20 mouse cellular contexts compared by ENCODE assay signal in the genomic region with DNA sequence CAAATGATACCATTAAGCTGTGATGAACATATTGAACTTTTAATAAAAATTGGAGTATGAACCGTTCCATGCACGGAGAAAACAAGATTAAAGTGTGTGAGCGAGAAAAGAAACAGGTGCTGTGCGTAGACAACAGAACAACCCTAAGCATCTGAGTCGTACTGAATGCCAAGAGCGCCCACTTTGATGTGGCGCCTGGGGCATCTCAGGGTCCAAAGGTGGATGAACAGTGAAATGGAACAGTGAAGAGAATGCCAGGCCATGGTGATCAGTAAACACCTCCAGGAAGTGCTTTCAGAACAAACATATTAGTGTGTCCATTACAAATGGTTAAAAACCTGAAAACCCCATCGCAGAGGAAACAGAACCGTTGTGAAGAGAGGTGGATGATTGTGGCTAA.
A peak's percentile ranks its signal among the peaks of the same experiment; 100 is the strongest.
DNase-seq lines count a peak whose midpoint lies in the region; ATAC-seq and TF ChIP-seq lines count a peak whose summit lies in the region.
"Had no signal": no experiment of that assay in that cellular context is flagged by ENCODE, and none has a peak within 500 bp of the region (broad histone marks: within the 10 kb centered on the region; RNA-seq: fewer than 3 reads in every experiment).

No protein-coding gene starts in this region.

- no peak overlapping the region for H3K9ac ChIP-seq in forebrain, embryonic 13.5 days
- H3K9ac ChIP-seq: embryonic facial prominence, embryonic 13.5 days; forebrain, embryonic 12.5 days; hindbrain, embryonic 12.5 days had no signal

- no peak for TF ChIP-seq CTCF in kidney, adult 2 months (conservative IDR thresholded peaks at IDR 0.05; ENCODE audit: insufficient read depth, insufficient read length, low read depth, low read length)
- no peak for TF ChIP-seq CTCF in small intestine, adult 2 months (IDR thresholded peaks at IDR 0.05; ENCODE audit: extremely low read depth, insufficient read length, insufficient replicate concordance, low read depth, low read length)

- no peak for ATAC-seq in forebrain, embryonic 13.5 days

- peaks cover 2% of the 10 kb centered on the region; the same call in 1 of the 2 replicates for H3K4me1 ChIP-seq in kidney, adult 2 months (ENCODE audit: control insufficient read depth, insufficient read depth, low read length)
- H3K4me1 ChIP-seq in small intestine, adult 2 months (ENCODE audit: control insufficient read depth, insufficient read depth, insufficient read length, low read length): peaks cover 12% of the 10 kb centered on the region; the same call in 1 of the 2 replicates
- H3K4me1 ChIP-seq in forebrain, embryonic 13.5 days: peaks cover 3% of the 10 kb centered on the region
- H3K4me1 ChIP-seq: embryonic facial prominence, embryonic 13.5 days; heart, embryonic 10.5 days had no signal

- no peak overlapping the region for H3K4me3 ChIP-seq in kidney, adult 2 months (ENCODE audit: insufficient read depth, low read depth, low read length)
- H3K4me3 ChIP-seq in small intestine, adult 2 months (ENCODE audit: low read depth, low read length): no peak overlapping the region
- H3K4me3 ChIP-seq in forebrain, embryonic 13.5 days: no peak overlapping the region
- H3K4me3 ChIP-seq: embryonic facial prominence, embryonic 13.5 days; forebrain, embryonic 12.5 days; gastrocnemius, adult 2 months; heart, embryonic 10.5 days; hindbrain, embryonic 12.5 days had no signal

- no peak overlapping the region for H3K4me2 ChIP-seq in forebrain, embryonic 13.5 days
- H3K4me2 ChIP-seq: embryonic facial prominence, embryonic 13.5 days; forebrain, embryonic 12.5 days; hindbrain, embryonic 12.5 days had no signal

- no peaks in the 10 kb centered on the region for H3K9me3 ChIP-seq in forebrain, embryonic 13.5 days (replicated peaks)
- H3K9me3 ChIP-seq: embryonic facial prominence, embryonic 13.5 days; forebrain, embryonic 12.5 days; heart, embryonic 10.5 days; hindbrain, embryonic 12.5 days had no signal

- H3K36me3 ChIP-seq in kidney, adult 2 months (ENCODE audit: control insufficient read depth, insufficient read depth, low read length): no peaks in the 10 kb centered on the region
- no peaks in the 10 kb centered on the region for H3K36me3 ChIP-seq in small intestine, adult 2 months (ENCODE audit: control insufficient read depth, insufficient read depth, low read length)
- H3K36me3 ChIP-seq in forebrain, embryonic 13.5 days (ENCODE audit: poor library complexity, severe bottlenecking): no peaks in the 10 kb centered on the region
- H3K36me3 ChIP-seq: embryonic facial prominence, embryonic 13.5 days; forebrain, embryonic 12.5 days; heart, embryonic 10.5 days; hindbrain, embryonic 12.5 days had no signal

- peak; percentile 89 for DNase-seq in kidney, adult 2 months
- DNase-seq in kidney, adult 8-10 months: peak; percentile 82 to 85
- peak; percentile 50 for DNase-seq in kidney, postnatal 10 days
- DNase-seq in right cerebral cortex, postnatal 14 days: no peak
- DNase-seq: adrenal gland, adult 2 months; adrenal gland, postnatal 25 days; cerebellum, adult 18-20 months; cerebellum, adult 9-11 months; cerebellum, postnatal 36 days; gastrocnemius, adult 2 months; gastrocnemius, postnatal 36 days; heart, adult 18-20 months; heart, postnatal 10 days; heart, postnatal 4 days had no signal

- no peaks in the 10 kb centered on the region for H3K27me3 ChIP-seq in kidney, adult 2 months (replicated peaks; ENCODE audit: control insufficient read depth, insufficient read depth, low read length)
- H3K27me3 ChIP-seq in small intestine, adult 2 months (ENCODE audit: control insufficient read depth, insufficient read depth, low read length): no peaks in the 10 kb centered on the region
- no peaks in the 10 kb centered on the region for H3K27me3 ChIP-seq in forebrain, embryonic 13.5 days
- H3K27me3 ChIP-seq: embryonic facial prominence, embryonic 13.5 days; forebrain, embryonic 12.5 days; hindbrain, embryonic 12.5 days had no signal

- TF ChIP-seq POLR2A in kidney, adult 2 months (IDR thresholded peaks at IDR 0.05; ENCODE audit: low read depth, low read length): no peak
- TF ChIP-seq POLR2A in small intestine, adult 2 months (IDR thresholded peaks at IDR 0.05; ENCODE audit: low read depth, low read length): no peak

- no peak overlapping the region for H3K27ac ChIP-seq in kidney, adult 2 months (ENCODE audit: insufficient read depth, low read depth, low read length)
- H3K27ac ChIP-seq in small intestine, adult 2 months (ENCODE audit: insufficient read depth, low read depth, low read length): peak overlapping the region; percentile 69
- no peak overlapping the region for H3K27ac ChIP-seq in forebrain, embryonic 13.5 days
- H3K27ac ChIP-seq: embryonic facial prominence, embryonic 13.5 days; forebrain, embryonic 12.5 days; gastrocnemius, adult 2 months; heart, embryonic 10.5 days; hindbrain, embryonic 12.5 days had no signal

- WGBS in kidney, adult 2 months: 58% methylated on average over 9 of the region's 9 CpGs
- WGBS in small intestine, adult 2 months: 38% methylated on average over 9 of the region's 9 CpGs
- 94% methylated on average over 9 of the region's 9 CpGs for WGBS in forebrain, embryonic 13.5 days
